Mouse (Mus musculus): ENCODE data around the gene Kcnq1. TPM values are rescaled to one million over a fixed set of nuclear protein-coding genes. Genes with fewer than 3 reads are reported as not detected.

The Kcnq1 gene
- polyA plus RNA-seq, 1 experiment, result 0.01 TPM

DNA sequence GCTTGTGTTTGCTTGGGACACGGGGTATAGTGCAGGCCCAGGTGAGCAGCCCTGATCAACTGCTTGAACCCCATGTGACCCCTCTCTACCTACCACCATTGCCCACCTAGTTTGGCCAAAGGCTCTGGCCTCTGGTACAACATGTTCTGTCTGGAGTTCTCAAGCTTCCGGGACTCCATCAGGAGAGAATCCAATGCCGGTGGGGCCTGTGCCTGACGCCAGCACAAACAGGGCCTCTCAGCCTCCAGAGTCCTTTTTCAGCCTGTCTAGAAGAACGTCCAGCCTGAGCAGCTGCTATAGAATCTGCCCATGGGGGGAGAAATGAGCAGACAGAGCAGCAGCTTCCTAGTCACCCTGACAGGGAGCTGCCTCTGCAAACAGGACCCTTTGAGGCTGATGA lies 311.7 kb downstream of the Kcnq1 start:
- Histone ChIP-seq H3K27me3 (ENCODE audit: control insufficient read depth) (no peaks in the 10 kb centered on the region), H3K4me3 (replicated peaks) (no peak overlapping the region), H3K9me3 (ENCODE audit: control insufficient read depth, low read length) (no peaks in the 10 kb centered on the region), H3K4me1 (ENCODE audit: control insufficient read depth) (no peaks in the 10 kb centered on the region), H3K36me3 (ENCODE audit: control insufficient read depth) (no peaks in the 10 kb centered on the region)
- no peak for TF ChIP-seq GATA1 (IDR thresholded peaks at IDR 0.05; ENCODE audit: low read length)
- no peak for TF ChIP-seq TAL1 (IDR thresholded peaks at IDR 0.05; ENCODE audit: low read length)

DNA sequence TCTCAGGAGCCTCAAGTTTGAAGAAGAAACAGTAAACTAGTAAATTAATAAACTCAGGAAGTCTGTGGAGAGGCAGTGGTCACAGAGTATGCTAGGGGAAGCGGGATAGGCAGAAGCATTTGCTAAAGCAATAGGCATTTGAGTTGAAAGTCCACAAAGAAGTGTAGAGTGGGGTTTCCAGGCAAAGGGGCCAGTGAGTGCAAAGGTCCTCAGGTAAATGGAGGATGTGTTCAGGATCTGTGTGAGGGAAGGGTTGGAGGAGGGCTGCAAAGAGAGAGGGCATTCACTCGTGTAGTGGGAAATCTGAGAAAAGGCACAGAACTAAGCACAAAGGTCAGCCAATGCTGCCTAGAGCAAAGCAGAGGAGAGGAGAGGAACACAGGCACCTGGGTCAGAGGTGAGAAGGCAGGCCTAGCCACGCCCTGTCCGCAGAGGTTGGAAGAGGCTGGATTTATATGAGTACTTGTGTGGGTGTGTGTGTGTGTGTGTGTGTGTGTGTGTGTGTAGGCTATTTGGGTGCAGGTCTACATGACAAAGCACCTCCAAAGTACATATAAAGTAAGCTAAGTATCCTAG lies 313.5 kb downstream of the Kcnq1 start:
- Histone ChIP-seq H3K36me3 (ENCODE audit: control insufficient read depth) (no peaks in the 10 kb centered on the region), H3K9me3 (ENCODE audit: control insufficient read depth, low read length) (no peaks in the 10 kb centered on the region), H3K4me3 (replicated peaks) (no peak overlapping the region), H3K4me1 (ENCODE audit: control insufficient read depth) (no peaks in the 10 kb centered on the region), H3K27me3 (ENCODE audit: control insufficient read depth) (no peaks in the 10 kb centered on the region)
- no peak for TF ChIP-seq TAL1 (IDR thresholded peaks at IDR 0.05; ENCODE audit: low read length)
- no peak for TF ChIP-seq GATA1 (IDR thresholded peaks at IDR 0.05; ENCODE audit: low read length)

DNA sequence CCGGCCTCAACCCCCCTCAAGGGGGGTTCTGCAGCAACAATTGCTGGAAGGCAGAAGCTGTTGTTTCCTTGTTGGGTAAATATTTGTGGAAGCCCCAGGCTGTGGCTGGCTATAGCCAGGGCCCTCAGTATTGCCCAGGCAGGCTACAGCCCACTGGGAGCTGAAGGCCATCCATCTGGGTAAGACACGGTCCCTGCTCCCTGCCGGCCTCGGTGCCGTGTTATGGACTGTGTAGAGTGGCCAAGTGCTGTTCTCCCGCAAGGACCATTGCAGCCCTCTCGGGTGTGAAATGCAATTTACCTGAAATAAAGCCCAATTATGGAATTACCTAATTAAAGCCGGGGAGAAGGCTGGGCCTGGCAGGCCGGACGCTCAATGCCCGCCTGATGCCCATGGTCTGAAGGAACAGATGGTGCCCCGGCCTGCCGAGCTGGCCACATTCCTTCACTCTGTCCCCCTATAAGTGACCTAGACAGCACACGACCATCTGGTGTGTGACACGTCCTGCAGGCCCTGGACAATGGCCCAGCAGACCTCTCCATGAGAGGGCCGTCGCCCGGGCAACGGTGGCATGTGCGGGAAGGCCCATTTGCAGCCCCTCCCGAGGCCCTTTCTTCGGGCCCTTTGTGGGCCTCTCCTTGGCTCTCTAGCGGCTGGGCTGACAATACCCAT lies 322.1 kb downstream of the Kcnq1 start:
- no peaks in the 10 kb centered on the region for H3K36me3 ChIP-seq (ENCODE audit: control insufficient read depth)
- no peaks in the 10 kb centered on the region for H3K27me3 ChIP-seq (ENCODE audit: control insufficient read depth)
- no peak overlapping the region for H3K4me3 ChIP-seq (replicated peaks)
- H3K9me3 ChIP-seq (ENCODE audit: control insufficient read depth, low read length), result no peaks in the 10 kb centered on the region
- TF ChIP-seq GATA1 (IDR thresholded peaks at IDR 0.05; ENCODE audit: low read length) (no peak), TAL1 (IDR thresholded peaks at IDR 0.05; ENCODE audit: low read length) (no peak)
- no peaks in the 10 kb centered on the region for H3K4me1 ChIP-seq (ENCODE audit: control insufficient read depth)

DNA sequence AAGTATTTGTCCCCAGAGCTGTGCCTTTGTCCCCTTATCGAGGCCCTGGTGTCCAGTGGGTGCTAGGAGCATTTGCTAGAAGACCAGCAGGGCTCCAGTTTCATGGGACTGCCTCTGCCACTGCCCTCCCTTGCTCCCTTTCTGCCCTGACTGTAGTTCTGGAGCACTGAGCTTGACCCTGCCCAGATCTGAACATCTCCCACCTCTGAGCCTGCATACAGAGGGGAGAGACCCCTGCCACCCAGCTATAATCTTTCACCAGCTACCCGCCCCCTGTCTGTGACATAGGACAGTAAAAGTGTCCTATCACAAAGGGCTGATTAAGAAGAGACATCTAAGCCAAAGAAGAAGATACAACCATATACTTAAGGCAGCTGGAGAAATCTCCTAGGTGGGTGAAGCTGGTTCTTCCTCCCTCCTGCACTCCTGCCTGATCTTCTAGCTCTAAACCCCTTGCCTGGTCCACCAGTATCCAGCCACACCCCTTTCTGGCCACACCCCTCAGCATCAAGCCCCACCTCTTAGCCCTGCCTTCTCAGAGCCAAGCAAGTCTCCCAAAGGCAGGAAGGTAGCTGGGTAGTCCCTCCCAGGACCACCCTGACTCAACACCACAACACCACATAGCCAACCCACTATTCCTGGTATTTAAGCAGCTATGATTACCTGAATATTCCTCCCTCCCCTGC lies 322.8 kb downstream of the Kcnq1 start:
- Histone ChIP-seq H3K9me3 (ENCODE audit: control insufficient read depth, low read length) (no peaks in the 10 kb centered on the region), H3K4me3 (replicated peaks) (no peak overlapping the region), H3K4me1 (ENCODE audit: control insufficient read depth) (no peaks in the 10 kb centered on the region), H3K36me3 (ENCODE audit: control insufficient read depth) (no peaks in the 10 kb centered on the region), H3K27me3 (ENCODE audit: control insufficient read depth) (no peaks in the 10 kb centered on the region)
- no peak for TF ChIP-seq GATA1 (IDR thresholded peaks at IDR 0.05; ENCODE audit: low read length)
- TF ChIP-seq TAL1 (IDR thresholded peaks at IDR 0.05; ENCODE audit: low read length), result no peak

DNA sequence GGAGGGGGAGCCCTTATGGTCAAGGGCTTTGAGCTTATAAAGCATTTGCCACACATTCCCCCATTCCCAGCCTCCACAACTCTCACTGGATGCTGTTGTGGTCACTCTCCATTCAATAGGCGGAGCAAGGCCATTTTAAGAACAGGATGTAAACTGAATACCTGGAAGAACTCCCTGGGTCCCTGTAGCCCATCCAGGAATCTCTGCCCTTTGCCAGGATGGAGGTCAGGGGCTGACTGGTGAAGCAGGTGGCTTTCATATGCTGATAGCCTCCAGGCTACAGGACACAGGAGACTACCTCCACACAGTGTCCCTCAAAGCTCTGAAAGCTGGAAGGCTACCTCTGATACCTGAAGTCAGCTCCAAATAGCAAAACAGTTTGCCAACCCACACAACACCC lies 326.5 kb downstream of the Kcnq1 start:
- Histone ChIP-seq H3K27me3 (ENCODE audit: control insufficient read depth) (peaks cover 13% of the 10 kb centered on the region), H3K4me1 (ENCODE audit: control insufficient read depth) (no peaks in the 10 kb centered on the region), H3K9me3 (ENCODE audit: control insufficient read depth, low read length) (no peaks in the 10 kb centered on the region), H3K36me3 (ENCODE audit: control insufficient read depth) (no peaks in the 10 kb centered on the region), H3K4me3 (replicated peaks) (no peak overlapping the region)
- TF ChIP-seq TAL1 (IDR thresholded peaks at IDR 0.05; ENCODE audit: low read length), result no peak

DNA sequence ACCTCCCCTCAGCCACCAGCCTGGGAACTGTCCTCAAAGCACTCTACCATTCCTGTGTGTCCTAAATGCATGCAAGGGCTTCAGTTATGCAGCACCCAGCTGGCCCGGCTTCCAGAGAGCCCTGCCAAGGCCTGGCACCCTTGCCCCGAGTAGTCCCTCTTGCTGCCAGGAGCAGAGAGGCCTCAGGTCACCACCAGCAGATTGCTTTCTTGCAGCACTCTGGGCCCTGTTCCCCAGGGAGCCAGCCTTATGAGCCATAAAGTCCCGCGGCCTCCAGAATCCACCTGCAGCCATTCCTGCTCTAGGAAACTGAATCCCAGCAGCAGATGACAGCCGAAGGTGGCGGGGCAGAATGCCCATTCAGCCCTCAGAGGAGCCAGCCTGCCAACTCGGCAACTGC lies 327.2 kb downstream of the Kcnq1 start:
- TF ChIP-seq TAL1 (IDR thresholded peaks at IDR 0.05; ENCODE audit: low read length) (no peak), GATA1 (IDR thresholded peaks at IDR 0.05; ENCODE audit: low read length) (no peak)
- H3K36me3 ChIP-seq (ENCODE audit: control insufficient read depth), result no peaks in the 10 kb centered on the region
- H3K9me3 ChIP-seq (ENCODE audit: control insufficient read depth, low read length), result no peaks in the 10 kb centered on the region
- peaks cover 20% of the 10 kb centered on the region for H3K27me3 ChIP-seq (ENCODE audit: control insufficient read depth)
- H3K4me1 ChIP-seq (ENCODE audit: control insufficient read depth), result no peaks in the 10 kb centered on the region
- H3K4me3 ChIP-seq (replicated peaks), result no peak overlapping the region

DNA sequence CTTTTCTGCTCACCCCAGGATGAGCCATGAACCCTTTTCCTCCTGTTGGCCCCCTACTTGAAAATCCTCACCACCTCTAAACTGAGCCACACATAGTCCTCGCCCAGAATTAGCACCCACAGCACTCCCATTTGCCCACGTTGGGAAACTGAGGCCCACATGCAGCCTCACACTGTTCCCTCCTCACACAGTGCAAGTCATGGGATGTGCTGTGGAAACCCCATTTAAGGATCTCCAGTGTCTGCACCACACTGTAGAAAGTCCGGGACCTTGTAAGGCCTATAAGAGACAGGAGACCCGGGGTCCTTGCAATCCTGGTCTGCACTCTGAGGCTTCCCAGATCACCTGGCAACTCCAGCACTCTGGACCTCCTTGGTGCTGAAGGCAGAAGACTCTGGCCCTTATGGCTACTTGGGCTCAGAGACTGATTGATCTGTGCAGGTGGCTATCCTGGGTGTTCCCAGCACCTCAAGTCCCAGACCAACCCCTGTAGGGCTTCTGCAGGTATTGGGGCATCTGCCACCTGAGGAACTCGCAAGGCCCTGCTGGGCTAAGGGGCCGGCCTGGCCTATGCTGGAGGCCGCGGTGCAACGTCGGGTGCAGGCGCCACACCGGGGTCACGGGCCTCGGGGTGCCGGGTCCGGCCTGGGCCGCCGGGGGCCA lies 331.2 kb downstream of the Kcnq1 start:
- TF ChIP-seq GATA1 (IDR thresholded peaks at IDR 0.05; ENCODE audit: low read length) (no peak), TAL1 (IDR thresholded peaks at IDR 0.05; ENCODE audit: low read length) (no peak)
- no peak overlapping the region for H3K4me3 ChIP-seq (replicated peaks)
- H3K4me1 ChIP-seq (ENCODE audit: control insufficient read depth), result no peaks in the 10 kb centered on the region
- peaks cover 39% of the 10 kb centered on the region for H3K27me3 ChIP-seq (ENCODE audit: control insufficient read depth)
- no peaks in the 10 kb centered on the region for H3K36me3 ChIP-seq (ENCODE audit: control insufficient read depth)
- no peaks in the 10 kb centered on the region for H3K9me3 ChIP-seq (ENCODE audit: control insufficient read depth, low read length)

DNA sequence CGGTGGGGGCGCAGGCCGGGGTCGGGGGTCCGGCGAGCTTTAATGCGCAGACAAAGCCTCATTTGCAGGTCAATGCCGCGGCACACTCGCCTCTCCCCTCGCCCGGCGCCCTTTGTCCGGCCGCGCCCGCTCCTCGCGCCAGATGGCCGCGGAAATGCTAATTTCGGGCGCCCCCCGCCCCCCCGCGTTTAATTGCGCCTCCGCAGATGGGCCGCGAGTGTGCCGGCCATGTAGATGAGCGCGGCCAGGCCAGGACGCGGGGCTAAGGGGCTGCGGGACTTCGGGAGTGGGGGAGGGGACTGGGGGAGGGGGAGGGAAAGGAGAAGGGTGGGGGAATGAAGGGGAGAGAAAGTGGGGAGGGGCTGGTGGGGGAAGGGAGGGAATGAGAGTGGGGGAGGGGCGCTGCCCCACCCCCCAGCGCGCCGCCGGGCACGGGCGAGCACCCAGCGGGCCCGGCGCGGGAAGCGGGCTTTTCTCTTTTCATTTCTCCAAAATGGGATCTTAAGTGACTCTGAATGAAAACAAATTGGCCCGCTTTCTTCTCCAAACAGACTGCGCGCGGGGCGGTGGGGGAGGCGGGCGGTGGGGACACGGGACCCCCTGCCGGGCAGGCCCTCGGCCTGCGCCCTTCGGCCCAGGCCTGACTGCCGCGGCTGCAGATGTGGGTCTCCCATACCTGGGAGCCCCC lies 331.9 kb downstream of the Kcnq1 start:
- TF ChIP-seq GATA1 (IDR thresholded peaks at IDR 0.05; ENCODE audit: low read length), result no peak
- no peak for TF ChIP-seq TAL1 (IDR thresholded peaks at IDR 0.05; ENCODE audit: low read length)
- H3K36me3 ChIP-seq (ENCODE audit: control insufficient read depth), result no peaks in the 10 kb centered on the region
- no peaks in the 10 kb centered on the region for H3K4me1 ChIP-seq (ENCODE audit: control insufficient read depth)
- no peaks in the 10 kb centered on the region for H3K9me3 ChIP-seq (ENCODE audit: control insufficient read depth, low read length)
- no peak overlapping the region for H3K4me3 ChIP-seq (replicated peaks)
- peaks cover 46% of the 10 kb centered on the region for H3K27me3 ChIP-seq (ENCODE audit: control insufficient read depth)

DNA sequence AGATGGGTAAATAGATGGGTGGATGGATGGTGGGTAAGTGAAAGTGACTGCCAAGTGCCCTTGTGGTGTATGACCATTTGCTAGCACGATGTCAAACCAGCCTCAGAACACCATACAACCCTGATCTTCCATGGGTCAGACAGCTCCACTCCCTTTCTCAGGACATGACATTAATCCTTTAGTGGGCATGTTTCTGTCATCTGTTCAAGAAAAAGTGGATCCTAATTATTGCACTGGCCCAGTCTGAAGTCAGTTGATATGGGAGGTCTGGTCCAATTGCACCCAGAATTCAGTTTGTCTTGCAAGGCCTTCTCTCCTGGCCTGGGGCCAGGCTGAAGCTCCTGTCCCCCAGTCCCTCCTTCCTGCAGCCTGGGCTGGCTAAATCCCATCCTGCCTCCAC lies 332.8 kb downstream of the Kcnq1 start:
- no peak for TF ChIP-seq GATA1 (IDR thresholded peaks at IDR 0.05; ENCODE audit: low read length)
- Histone ChIP-seq H3K36me3 (ENCODE audit: control insufficient read depth) (no peaks in the 10 kb centered on the region), H3K9me3 (ENCODE audit: control insufficient read depth, low read length) (no peaks in the 10 kb centered on the region), H3K27me3 (ENCODE audit: control insufficient read depth) (peaks cover 55% of the 10 kb centered on the region), H3K4me3 (replicated peaks) (no peak overlapping the region), H3K4me1 (ENCODE audit: control insufficient read depth) (no peaks in the 10 kb centered on the region)
